Mouse (Mus musculus) ES-E14 (cell line): ENCODE measurements around the gene Zbtb20. TPM values are rescaled to one million over a fixed set of nuclear protein-coding genes. Genes with fewer than 3 reads are reported as not detected.

Source experiments
- DNase-seq: peaks from one replicate; pipeline ENCODE4 v3.0.0-alpha.2; 2013; ENCODE audit warnings: low read depth, low spot score
- H3K27ac ChIP-seq: 2 replicates; pipeline ENCODE4 v1.5.1; 2012; ENCODE audit warnings: low read depth, mild to moderate bottlenecking, low read length, moderate library complexity, mixed read lengths; ENCODE audit not compliant: poor library complexity, insufficient read depth, severe bottlenecking
- H3K36me3 ChIP-seq: 2 replicates; pipeline ENCODE4 v1.6.1; 2012; ENCODE audit warnings: mild to moderate bottlenecking, low read length, moderate library complexity, mixed read lengths; ENCODE audit not compliant: control insufficient read depth, poor library complexity, insufficient read depth, severe bottlenecking
- H3K4me1 ChIP-seq, 2 experiments: fragments of 150-350 bp in 1 of 2; sonication (generic) in 1 of 2; 2 replicates each; pipeline ENCODE4 v1.6.1; 2012; ENCODE audit warnings: low read length in 2 of 2, mild to moderate bottlenecking in 1 of 2, mixed read lengths in 1 of 2; ENCODE audit not compliant: control insufficient read depth in 2 of 2, insufficient read depth in 2 of 2, poor library complexity in 1 of 2
- H3K4me3 ChIP-seq, 2 experiments: fragments of 150-350 bp in 1 of 2; sonication (generic) in 1 of 2; 2 replicates each; pipeline ENCODE4 v1.5.1; 2012; ENCODE audit warnings: low read length in 2 of 2, low read depth in 1 of 2, mild to moderate bottlenecking in 1 of 2, mixed read lengths in 1 of 2; ENCODE audit not compliant: insufficient read depth in 1 of 2, poor library complexity in 1 of 2, severe bottlenecking in 1 of 2
- H3K9ac ChIP-seq: 2 replicates; pipeline ENCODE4 v1.6.1; 2012; ENCODE audit warnings: low read depth, mild to moderate bottlenecking, low read length, mixed read lengths; ENCODE audit not compliant: poor library complexity, insufficient read depth, severe bottlenecking
- H3K9me3 ChIP-seq: fragments of 150-350 bp; sonication (generic); 2 replicates; pipeline ENCODE4 v1.6.1; 2012; ENCODE audit warnings: low read depth, mild to moderate bottlenecking, low read length; ENCODE audit not compliant: control insufficient read depth, insufficient read depth
- CHD2 ChIP-seq: IDR thresholded peaks from 2 replicates; pipeline ENCODE4 v1.6.1; 2014; ENCODE audit warnings: mild to moderate bottlenecking, low read depth, low read length, inconsistent platforms
- HCFC1 ChIP-seq: IDR thresholded peaks from 2 replicates; pipeline ENCODE4 v1.6.1; 2012; ENCODE audit warnings: low read length, inconsistent platforms, borderline replicate concordance; ENCODE audit not compliant: insufficient read depth
- MAFK ChIP-seq: IDR thresholded peaks from 2 replicates; pipeline ENCODE4 v1.6.1; 2014; ENCODE audit warnings: mild to moderate bottlenecking, low read depth, low read length, inconsistent platforms; ENCODE audit not compliant: insufficient read depth
- ZC3H11A ChIP-seq: IDR thresholded peaks from 2 replicates; pipeline ENCODE4 v1.6.1; 2012; ENCODE audit warnings: low read depth, mild to moderate bottlenecking, inconsistent platforms, low read length, borderline replicate concordance
- ZNF384 ChIP-seq: IDR thresholded peaks from 2 replicates; pipeline ENCODE4 v1.6.1; 2012; ENCODE audit warnings: low read depth, low read length, inconsistent platforms
- in situ Hi-C, 2 experiments: fragments of 600-800 bp; cut with MboI; formaldehyde crosslinking; loops; one replicate each; pipeline ENCODE4 v1.15.1; 2025; ENCODE audit warnings: low sequenced_read_pairs in 2 of 2, inconsistent platforms in 1 of 2; ENCODE audit not compliant: unreplicated experiment in 2 of 2
- total RNA-seq: library from RNA; depleted of rRNA; stranded (reverse); fragments of 300-350 nt; gene quantifications from 2 replicates; pipeline ENCODE4 v1.2.3, GENCODE M21; 2012

Gene Zbtb20
- total RNA-seq, 1 experiment: 4.0 TPM

- no peak for DNase-seq
- Histone ChIP-seq H3K4me1 (no peaks in the 10 kb centered on the region), H3K9ac (no peak overlapping the region), H3K27ac (no peak overlapping the region), H3K4me3 (no peak overlapping the region), H3K9me3 (no peaks in the 10 kb centered on the region), H3K36me3 (no peaks in the 10 kb centered on the region)
- TF ChIP-seq ZC3H11A (no peak), HCFC1 (no peak), ZNF384 (no peak), MAFK (no peak), CHD2 (no peak)
- in situ Hi-C loops: no loop called here
These were observed 97.2 kb downstream of the Zbtb20 start for GRCm38 (mm10) chr16:42972872-42973271.

GRCm38 (mm10) chr16:42998896-42999295 is 123.2 kb downstream of the Zbtb20 start:
- Histone ChIP-seq H3K4me3 (no peak overlapping the region), H3K27ac (no peak overlapping the region), H3K4me1 (no peaks in the 10 kb centered on the region), H3K9me3 (no peaks in the 10 kb centered on the region), H3K9ac (no peak overlapping the region), H3K36me3 (no peaks in the 10 kb centered on the region)
- DNase-seq: no peak
- in situ Hi-C loops: no loop called here
- no peak for TF ChIP-seq ZNF384

GRCm38 (mm10) chr16:43026351-43026750 is 150.7 kb downstream of the Zbtb20 start:
- H3K36me3 ChIP-seq: no peaks in the 10 kb centered on the region
- H3K9me3 ChIP-seq: no peaks in the 10 kb centered on the region
- DNase-seq: no peak
- H3K9ac ChIP-seq: no peak overlapping the region
- H3K4me1 ChIP-seq: no peaks in the 10 kb centered on the region
- no peak for TF ChIP-seq ZC3H11A
- no peak for TF ChIP-seq ZNF384
- no peak for TF ChIP-seq HCFC1
- TF ChIP-seq MAFK: no peak
- no peak for TF ChIP-seq CHD2
- H3K27ac ChIP-seq: no peak overlapping the region
- H3K4me3 ChIP-seq: no peak overlapping the region
- in situ Hi-C loops: no loop called here

GRCm38 (mm10) chr16:43029243-43029642 is 153.6 kb downstream of the Zbtb20 start:
- in situ Hi-C loops: no loop called here
- H3K27ac ChIP-seq: no peak overlapping the region
- H3K9ac ChIP-seq: no peak overlapping the region
- H3K4me3 ChIP-seq: no peak overlapping the region
- H3K9me3 ChIP-seq: no peaks in the 10 kb centered on the region
- H3K4me1 ChIP-seq: no peaks in the 10 kb centered on the region
- no peak for DNase-seq
- no peaks in the 10 kb centered on the region for H3K36me3 ChIP-seq
- TF ChIP-seq MAFK: no peak
- no peak for TF ChIP-seq ZNF384
- no peak for TF ChIP-seq ZC3H11A
- no peak for TF ChIP-seq HCFC1
- TF ChIP-seq CHD2: no peak

DNA sequence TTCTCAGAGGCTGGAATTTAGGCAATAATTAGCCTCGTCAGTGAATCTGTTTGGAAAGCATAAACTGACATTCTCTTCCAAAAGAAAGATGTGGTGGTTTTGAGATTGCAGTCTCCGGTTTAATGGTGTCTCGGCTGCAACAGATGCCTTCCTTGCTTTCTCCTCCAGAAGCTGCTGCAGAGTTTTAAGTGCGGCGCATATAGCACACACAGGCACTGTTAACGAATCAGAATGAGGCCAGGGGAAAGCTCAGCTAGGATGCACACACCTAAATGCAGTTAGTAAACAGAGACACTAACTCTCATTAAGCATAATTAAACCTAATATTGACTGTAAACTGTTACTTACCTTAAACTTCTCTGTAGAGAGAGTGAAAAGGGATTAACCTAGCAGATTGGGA is 160.0 kb downstream of the Zbtb20 start:
- no peaks in the 10 kb centered on the region for H3K36me3 ChIP-seq
- H3K4me3 ChIP-seq: no peak overlapping the region
- TF ChIP-seq ZNF384: no peak
- no peak for TF ChIP-seq ZC3H11A
- TF ChIP-seq HCFC1: no peak
- no peak for TF ChIP-seq MAFK
- no peak for TF ChIP-seq CHD2
- H3K4me1 ChIP-seq: no peaks in the 10 kb centered on the region
- no peak overlapping the region for H3K9ac ChIP-seq
- H3K27ac ChIP-seq: no peak overlapping the region
- in situ Hi-C loops: no loop called here
- H3K9me3 ChIP-seq: no peaks in the 10 kb centered on the region
- no peak for DNase-seq
